Mouse (Mus musculus) bone marrow, adult 2 months (tissue): Measurements from ENCODE around the gene Hilpda.

Experiments
- CTCF ChIP-seq: fragments of 200-500 bp; IDR thresholded peaks from 2 replicates; pipeline ENCODE4 v1.5.1; 2011; ENCODE audit warnings: low read length, control low read depth; ENCODE audit not compliant: control insufficient read depth, insufficient read depth
- POLR2A ChIP-seq: fragments of 200-500 bp; IDR thresholded peaks from 2 replicates; pipeline ENCODE4 v1.6.1; 2011; ENCODE audit warnings: low read depth, mild to moderate bottlenecking, control low read depth, low read length, borderline replicate concordance; ENCODE audit not compliant: control insufficient read depth

DNA sequence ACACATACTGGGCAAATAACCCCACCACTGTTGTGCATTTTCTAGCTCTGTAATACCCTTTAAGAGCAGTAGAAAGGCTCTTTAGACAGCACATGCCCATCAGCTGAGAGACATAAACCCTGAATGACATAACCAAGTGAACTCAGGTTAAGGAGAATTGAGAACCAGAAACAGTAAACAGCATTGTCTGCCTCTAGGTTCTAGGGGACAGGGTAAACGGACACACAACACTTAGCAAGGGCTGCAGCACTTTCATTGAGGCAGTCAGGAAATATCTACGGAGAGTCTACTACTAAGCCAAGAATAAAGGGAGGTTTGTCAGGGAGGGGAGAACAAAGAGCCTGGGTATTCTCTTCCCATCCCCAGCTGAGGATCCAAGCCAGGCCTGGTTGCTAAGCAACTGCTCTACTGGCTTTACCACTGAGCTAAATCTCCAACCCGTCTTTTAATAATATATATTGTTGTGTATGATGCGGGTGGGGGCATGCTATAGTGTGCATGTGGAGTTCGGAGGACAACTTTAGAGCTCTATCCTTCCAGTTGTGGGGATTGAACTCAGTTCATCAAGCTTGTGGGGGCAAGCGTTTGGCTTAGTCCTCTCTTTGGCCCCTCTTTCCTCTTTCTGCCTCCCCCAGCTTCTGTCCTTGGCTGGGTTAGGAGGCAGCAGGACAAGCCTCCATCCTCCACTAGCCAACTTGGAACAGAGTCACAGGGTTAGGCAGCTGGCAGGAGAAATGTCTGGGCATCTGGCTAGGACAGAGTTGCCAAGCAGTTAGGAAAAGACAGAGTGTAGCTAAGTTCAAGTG is 8.4 kb upstream of the Hilpda start:
- TF ChIP-seq CTCF, result no peak
- TF ChIP-seq POLR2A, result no peak
